Mouse (Mus musculus) hematopoietic stem cell, adult 5-6 weeks (primary cell): ENCODE results near the gene Dgcr6. TPM values are rescaled to one million over a fixed set of nuclear protein-coding genes. Genes with fewer than 3 reads are reported as not detected.

Source experiments
- ATAC-seq, 2 experiments: fragments of 125-278 bp in 1 of 2; replicated peaks in 1 of 2; 2 replicates each; pipeline ENCODE4 v1.8.0; 2016 to 2017; ENCODE audit warnings: inconsistent platforms in 2 of 2, mild to moderate bottlenecking in 2 of 2, moderate number of reproducible peaks in 2 of 2, low read depth in 1 of 2, moderate TSS enrichment in 1 of 2; ENCODE audit not compliant: low FRiP score in 2 of 2, poor library complexity in 2 of 2, severe bottlenecking in 2 of 2, insufficient read depth in 1 of 2, low TSS enrichment in 1 of 2
- total RNA-seq: library from RNA; stranded (forward); fragments of 172-1452, 232-1000 nt; gene quantifications from 2 replicates; pipeline ENCODE4 v1.2.3, GENCODE M21; 2017

Dgcr6 gene
- total RNA-seq, 1 experiment from 2014 or later = 19.6 TPM

- ATAC-seq = no peak
Observed at GRCm38 (mm10) chr16:18061201-18061600, 8.5 kb downstream of the Dgcr6 start.

- ATAC-seq = peak; percentile 90 to 95
Observed at GRCm38 (mm10) chr16:18066060-18067009, 13.7 kb downstream of the Dgcr6 start.

- ATAC-seq = no peak
Observed at GRCm38 (mm10) chr16:18068653-18069376, 16.2 kb downstream of the Dgcr6 start.

DNA sequence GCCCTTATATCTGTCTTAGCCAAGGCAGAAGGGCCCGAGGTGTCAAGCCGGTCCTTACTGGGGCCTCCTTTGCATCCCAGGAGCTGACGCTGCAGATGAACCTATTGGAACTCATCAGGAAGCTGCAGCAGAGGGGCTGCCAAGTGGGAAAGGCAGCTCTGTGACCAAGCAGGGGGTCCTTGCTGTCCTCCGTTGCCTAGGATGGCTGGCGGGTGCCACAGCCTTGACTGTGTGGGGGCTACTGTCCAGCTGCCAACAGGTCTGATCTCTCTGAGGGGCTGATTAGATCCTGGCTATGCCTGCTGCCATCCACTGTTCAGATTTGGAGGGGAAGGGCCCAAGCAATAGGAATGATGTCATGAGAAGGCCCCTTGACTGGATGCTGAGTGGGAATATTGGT, 18.1 kb downstream of the Dgcr6 start:
- ATAC-seq = no peak

GRCm38 (mm10) chr16:18072089-18072488, 19.4 kb downstream of the Dgcr6 start:
- no peak for ATAC-seq

DNA sequence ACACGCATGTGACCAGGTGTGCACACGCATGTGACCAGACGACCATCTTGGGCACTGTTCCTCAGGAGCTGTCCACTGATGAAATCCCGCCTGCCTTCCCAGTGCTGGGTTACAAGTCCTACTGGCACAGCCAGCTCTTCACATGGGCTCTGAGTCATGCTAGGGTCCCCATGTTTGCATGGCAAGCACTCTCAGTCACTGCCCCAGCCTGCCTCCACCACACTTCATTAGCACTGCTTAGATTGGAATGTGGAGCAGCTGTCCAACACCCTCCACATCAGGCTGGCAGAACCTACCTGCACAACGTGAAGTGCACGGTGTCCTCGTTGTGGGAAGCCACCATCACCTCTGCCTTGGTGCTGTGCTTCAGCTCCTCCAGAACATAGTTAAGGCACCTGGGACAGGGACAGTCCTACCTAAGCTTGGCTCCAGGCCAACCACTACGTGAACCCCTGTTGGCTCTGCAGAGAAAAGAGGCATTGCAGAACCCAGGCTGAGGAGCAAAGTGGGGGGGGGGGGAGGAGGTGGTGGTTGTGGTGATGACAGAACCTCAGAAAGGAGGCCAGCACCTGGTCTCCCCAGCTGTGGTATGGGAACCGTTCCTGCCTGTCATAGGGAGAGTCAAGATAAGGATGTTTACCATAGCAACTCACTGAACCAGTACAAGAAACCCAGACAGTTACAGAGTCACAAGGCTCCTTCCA, 20.8 kb downstream of the Dgcr6 start:
- ATAC-seq = peak; percentile 40 to 68

DNA sequence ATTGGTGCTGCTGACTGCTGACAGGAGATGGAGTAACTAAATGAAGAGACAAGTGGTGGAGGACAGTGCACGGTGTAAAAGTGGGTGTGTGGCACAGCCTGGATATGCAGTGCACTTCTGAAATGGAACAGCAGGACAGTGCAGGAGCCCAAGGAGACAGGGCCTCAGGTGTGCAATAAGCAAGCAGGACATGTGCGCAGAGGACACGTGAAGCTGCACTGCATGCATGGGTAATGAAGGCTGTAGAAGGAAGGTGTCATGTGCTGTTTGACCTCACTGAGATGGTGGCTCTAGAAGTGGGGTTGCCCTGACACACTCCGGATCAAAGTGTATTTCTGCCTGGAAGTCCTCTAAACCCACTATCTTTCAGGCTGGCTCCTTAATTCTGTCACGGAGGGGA, 22.0 kb downstream of the Dgcr6 start:
- ATAC-seq = no peak

DNA sequence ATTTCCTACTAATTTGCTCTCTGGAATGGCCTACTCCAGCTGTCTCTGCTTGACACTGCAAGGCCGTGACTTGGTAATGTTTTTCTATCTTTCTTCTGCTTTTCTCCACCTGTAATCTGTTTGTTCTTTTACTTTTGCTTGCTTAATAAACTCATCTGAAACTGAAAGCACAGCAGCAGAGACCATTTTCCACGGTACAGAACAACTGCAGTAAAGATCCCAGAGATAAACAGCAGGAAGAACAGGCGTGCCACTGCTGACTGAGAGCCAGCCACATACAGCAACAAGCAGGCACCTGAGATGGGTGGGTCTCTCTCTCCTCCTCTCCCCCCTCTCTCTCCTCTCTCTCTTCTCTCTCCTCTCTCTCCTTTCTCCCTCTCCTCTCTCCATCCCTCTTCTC, 22.5 kb downstream of the Dgcr6 start:
- ATAC-seq = peak; percentile 3 to 43; a peak in 2 of 4 replicates

DNA sequence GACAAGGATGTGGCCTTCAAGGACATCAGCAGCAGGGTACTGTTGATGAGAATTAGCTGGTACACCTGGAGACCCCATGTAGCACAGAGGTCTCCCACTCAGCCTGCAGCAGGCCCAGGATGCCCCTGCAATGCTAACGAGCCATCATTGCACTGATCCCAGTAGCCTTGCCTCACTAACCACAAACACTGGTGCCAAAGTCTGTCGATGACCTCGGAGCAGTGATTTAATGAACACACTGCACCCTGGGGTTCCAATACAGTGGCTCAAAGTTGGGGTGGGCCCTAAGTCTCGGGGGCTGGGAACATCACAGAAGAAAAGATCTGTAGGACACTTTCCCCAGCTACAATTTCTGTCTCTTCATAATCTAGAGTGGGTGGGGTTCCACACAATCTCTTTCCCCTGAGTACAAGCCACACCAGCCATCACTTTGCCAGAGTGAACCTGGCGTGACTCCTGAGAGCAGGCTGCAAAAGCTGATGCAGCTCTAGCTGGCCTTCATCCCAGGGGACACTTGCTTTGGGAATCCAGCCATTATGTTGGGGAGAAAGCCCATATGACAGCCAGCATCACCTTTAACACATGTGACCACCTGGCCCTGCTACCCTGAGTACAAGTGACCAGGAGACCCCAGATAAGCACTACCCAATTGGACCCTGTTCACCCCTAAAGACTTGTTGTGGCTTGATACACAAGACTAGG, 25.8 kb downstream of the Dgcr6 start:
- ATAC-seq = no peak

- ATAC-seq = no peak
Observed at GRCm38 (mm10) chr16:18079300-18079699, 26.6 kb downstream of the Dgcr6 start.

DNA sequence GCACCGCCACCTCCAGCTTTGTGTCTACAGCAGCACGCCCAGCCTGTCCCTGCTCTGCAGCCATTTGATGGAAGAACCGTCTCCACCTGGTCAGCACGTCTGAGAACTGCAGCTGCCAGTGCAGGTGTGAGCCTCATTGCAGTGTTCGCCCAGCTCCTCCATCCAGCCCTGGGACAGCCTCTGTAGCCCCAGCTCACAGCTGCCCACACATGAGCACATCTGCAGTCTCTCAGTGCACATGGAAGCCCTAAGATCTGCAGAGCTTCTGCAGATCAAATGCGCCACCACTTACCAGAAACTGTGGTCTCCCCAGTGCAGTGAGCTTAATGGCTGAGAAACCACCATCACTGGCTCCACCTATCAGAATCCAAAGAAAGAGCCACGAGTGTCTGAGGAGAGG, 27.5 kb downstream of the Dgcr6 start:
- no peak for ATAC-seq

- ATAC-seq = 0 out of 4 replicates have a peak, but pooled peaks of 1 of the 2 experiments have one; percentile 47
Observed at GRCm38 (mm10) chr16:18081149-18081827, 28.6 kb downstream of the Dgcr6 start.

DNA sequence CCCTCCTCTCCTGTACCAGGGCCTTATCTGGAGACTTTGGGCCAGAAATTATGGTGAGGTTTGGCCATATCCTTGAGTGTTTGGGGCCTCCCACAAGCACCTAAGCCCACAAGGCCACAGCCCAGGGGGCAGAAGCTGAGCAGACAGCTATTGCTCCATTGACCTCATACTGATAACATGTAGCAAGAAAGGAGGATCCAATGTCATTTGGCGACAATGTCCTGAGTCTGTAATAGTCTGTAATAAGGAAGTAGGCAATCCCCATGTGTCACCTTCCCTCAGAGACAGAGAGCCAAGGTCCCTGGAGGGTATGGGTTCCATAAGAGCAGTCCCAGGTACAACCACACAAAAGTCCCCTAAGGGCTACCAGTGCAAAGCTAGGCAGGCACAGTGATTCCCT, 29.6 kb downstream of the Dgcr6 start:
- no peak; a peak in 1 of 4 replicates for ATAC-seq

DNA sequence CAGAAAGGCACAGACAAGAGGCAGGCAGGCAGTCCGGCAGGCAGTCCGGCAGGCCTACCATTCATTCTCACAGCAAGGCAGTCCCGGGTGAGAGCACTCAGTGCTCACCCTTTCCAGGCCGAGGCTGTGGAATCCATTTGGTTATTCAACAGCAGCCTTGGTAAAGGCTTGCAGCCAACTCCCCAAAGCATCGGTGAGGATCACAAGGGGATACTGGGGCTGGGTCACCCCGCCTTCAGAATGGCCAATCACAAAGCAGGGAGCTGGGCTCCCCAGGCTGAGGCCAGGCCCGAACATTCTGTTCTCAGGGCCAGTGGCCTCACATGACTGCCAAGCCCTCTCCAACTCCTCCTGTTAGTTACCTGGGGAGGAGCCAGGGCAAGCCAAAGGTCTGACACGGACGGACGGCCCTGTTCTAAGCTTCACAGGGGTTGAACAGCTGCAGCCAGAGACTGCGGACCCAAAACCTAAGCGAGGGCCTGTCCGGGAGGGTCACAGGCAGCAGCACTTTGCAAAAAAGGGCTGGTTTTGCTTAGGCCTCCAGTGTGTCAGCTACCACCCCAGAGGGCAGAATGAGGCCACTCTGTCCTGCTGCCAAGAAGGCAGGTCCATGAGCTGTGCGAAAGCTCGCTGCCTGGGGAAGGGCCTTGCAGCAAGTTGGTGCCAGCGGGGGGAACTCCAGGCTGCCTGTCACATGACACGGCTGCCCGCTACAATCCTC, 30.7 kb downstream of the Dgcr6 start:
- no peak for ATAC-seq

GRCm38 (mm10) chr16:18084262-18084661, 31.6 kb downstream of the Dgcr6 start:
- ATAC-seq = no peak

- ATAC-seq = no peak
Observed at GRCm38 (mm10) chr16:18087101-18087500, 34.4 kb downstream of the Dgcr6 start.
